Mouse (Mus musculus) adrenal gland, adult 8-10 months (tissue): Measurements from ENCODE around the gene Sbno2. TPM values are rescaled to one million over a fixed set of nuclear protein-coding genes. Genes with fewer than 3 reads are reported as not detected.

Experiments used
- DNase-seq: peaks from one replicate; pipeline ENCODE4 v3.0.0; 2022
- total RNA-seq, 4 experiments: library from RNA; stranded (reverse); gene quantifications; 2 replicates each; pipeline ENCODE4 v1.2.4; 2022

Sbno2 gene
- total RNA-seq, 4 experiments from 2014 or later: 27.4 to 54.8 (median 45.1) TPM

DNA sequence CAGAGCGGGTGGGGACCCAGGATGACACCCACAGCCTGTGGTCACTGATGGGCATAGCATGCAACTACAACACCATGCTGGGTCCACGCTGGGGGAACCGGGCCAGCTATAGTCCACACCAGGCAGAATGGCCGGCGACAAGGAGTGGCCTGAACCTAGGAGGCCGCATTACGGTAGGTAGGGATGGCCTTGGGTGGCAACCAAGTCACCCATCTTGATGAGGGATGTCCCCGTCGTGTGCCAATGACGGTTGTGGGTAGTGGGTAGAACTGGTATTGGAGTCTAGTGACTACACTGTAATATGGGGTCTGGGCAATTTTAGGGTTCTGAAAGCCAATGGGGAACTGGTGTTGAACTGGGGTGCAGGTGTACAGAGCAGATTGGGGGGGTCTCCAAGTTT lies 88.4 kb downstream of the Sbno2 start:
- DNase-seq: no peak

DNA sequence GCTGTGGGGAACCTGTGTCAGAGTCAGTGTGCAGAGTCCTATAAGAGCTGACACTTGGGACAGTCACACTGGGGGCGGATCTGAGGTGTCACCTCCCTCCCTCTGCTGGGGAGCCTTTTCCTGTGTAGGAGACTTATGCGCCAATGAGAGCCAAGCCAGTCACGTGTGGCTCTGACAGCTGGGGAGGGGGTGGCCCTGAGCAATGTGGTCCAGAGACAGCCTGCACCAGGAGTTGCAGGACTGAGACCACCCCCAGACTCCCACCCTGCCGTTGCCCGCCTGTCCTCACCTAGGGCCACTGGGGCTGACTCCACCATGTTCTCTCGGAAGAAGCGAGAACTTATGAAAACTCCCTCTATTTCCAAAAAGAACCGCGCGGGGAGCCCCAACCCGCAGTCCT lies 88.9 kb downstream of the Sbno2 start, which contains the start of gene Arhgap45:
Gene Arhgap45 (plus strand): TSS at position 143 of the 400 bp plus-strand sequence.
- DNase-seq: no peak

DNA sequence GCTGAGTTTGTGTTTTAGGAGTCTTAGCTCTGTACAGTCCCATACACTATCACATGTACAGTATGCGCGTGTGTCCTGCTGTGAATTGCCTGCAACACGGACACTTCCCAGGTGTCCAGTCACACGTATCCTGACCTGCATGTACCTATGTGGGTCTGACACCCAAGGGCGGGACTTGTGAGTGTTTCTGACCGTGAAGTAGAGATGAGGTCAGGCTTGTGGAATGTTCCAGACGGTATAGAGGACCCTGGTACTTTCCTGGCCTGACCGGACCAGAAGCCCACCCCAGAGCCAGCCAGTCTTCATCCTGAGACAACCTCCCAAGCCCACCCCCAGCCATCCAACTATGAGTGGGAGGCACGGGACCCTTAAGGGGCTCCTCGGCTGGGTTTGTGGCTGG lies 89.8 kb downstream of the Sbno2 start:
- DNase-seq: no peak

DNA sequence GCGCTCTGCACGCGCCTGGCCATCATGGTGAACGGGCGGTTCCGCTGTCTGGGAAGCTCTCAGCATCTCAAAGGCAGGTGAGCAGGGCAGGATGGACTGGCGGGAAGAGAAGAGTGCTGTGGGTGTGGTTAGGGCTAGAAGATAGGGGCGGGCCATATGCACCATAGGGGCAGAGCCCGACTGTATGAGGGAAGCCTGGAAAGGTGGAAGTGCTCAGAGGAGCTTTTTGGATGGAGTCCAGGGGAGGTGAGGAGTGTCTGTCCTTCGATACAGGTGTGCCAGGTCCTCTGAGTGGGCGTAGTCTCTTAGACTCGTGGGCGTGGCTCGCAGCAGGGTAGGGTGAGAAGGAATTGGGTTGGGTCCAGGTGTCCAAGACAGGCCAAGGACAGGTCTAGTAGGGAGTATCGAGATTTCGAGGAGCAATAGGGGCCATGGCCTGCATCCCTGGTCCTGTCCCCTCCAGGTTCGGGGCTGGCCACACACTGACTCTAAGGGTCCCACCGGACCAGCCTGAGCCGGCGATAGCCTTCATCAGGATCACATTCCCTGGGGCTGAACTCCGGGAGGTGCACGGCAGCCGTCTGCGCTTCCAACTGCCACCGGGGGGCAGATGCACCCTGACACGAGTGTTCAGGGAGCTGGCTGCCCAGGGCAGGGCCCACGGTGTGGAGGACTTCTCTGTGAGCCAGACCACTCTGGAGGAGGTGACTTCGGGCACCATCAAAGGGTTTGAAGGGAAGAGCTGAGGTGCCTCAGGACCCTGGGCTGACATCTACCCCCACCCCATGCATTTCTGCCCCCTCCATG lies 90.7 kb downstream of the Sbno2 start:
- no peak for DNase-seq

DNA sequence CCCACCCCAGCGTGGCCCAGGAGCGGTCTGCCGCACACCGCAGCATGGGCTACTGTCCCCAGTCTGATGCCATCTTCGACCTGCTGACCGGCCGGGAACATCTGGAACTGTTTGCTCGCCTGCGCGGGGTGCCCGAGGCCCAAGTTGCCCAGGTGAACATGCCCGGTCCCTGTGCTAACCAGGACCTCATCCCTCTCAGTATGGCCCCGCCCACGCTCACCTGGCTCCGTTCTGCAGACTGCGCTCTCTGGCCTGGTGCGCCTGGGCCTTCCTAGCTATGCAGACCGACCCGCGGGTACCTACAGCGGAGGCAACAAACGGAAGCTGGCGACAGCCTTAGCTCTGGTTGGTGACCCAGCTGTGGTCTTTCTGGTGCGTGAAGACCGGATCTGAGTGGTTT lies 91.8 kb downstream of the Sbno2 start:
- DNase-seq: no peak

DNA sequence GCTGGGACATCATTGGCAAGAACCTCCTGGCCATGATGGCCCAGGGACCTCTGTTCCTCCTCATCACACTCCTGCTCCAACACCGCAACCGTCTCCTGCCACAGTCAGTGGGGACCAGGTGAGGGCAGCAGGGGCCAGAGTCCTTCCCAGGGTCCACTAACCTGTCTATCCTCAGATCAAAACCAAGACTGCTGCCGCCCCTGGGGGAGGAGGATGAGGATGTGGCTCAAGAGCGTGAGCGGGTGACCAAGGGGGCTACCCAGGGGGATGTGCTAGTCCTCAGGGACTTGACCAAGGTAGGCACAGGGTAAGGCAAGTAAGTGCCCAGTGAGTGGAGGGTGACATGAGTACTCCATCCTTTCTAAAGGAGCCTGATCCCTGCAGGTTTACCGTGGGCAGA lies 93.6 kb downstream of the Sbno2 start:
- no peak for DNase-seq

Other genes starting within 250 kb of the Sbno2 start
- under 1 TPM in 1 of 4 experiments, not detected in 3; 0.35 TPM for gene Prtn3, start 231.1 kb downstream of the Sbno2 start, total RNA-seq
- 1 to 10 TPM; 1.7 to 4.3 (median 3.0) TPM for gene Plppr3, start 230.9 kb downstream of the Sbno2 start, total RNA-seq
- gene Elane, start 219.3 kb downstream of the Sbno2 start, total RNA-seq: not detected
- 1,000 to 10,000 TPM in 2 of 4 experiments, 100 to 1,000 TPM in 2; 123 to 1,857 (median 821) TPM for gene Cfd, start 214.7 kb downstream of the Sbno2 start, total RNA-seq
- 10 to 100 TPM; 50.9 to 60.7 (median 57.8) TPM for gene Med16, start 196.6 kb downstream of the Sbno2 start, total RNA-seq
- gene Gm26602, start 194.7 kb downstream of the Sbno2 start, total RNA-seq: not detected
- gene Kiss1r, start 188.6 kb downstream of the Sbno2 start, total RNA-seq: 1 to 10 TPM; 1.1 to 5.6 (median 4.0) TPM
- 100 to 1,000 TPM in 3 of 4 experiments, 10 to 100 TPM in 1; 99.4 to 132 (median 112) TPM for gene R3hdm4, start 184.4 kb downstream of the Sbno2 start, total RNA-seq
- gene Arid3a, start 178.5 kb downstream of the Sbno2 start, total RNA-seq: 1 to 10 TPM; 5.3 to 9.8 (median 7.5) TPM
- 10 to 100 TPM; 31.7 to 43.0 (median 36.6) TPM for gene Wdr18, start 145.4 kb downstream of the Sbno2 start, total RNA-seq
- 1 to 10 TPM in 1 of 4 experiments, under 1 TPM in 1, not detected in 2; 0.83 to 1.4 TPM for gene Grin3b, start 134.9 kb downstream of the Sbno2 start, total RNA-seq
- 100 to 1,000 TPM; 132 to 155 (median 141) TPM for gene Tmem259, start 121.2 kb downstream of the Sbno2 start, total RNA-seq
- gene Cnn2, start 117.0 kb downstream of the Sbno2 start, total RNA-seq: 10 to 100 TPM; 23.9 to 36.3 (median 30.0) TPM
- gene Abca7, start 109.1 kb downstream of the Sbno2 start, total RNA-seq: 10 to 100 TPM; 21.6 to 35.5 (median 27.8) TPM
- 10 to 100 TPM in 2 of 4 experiments, 1 to 10 TPM in 2; 6.4 to 10.6 (median 8.5) TPM for gene Arhgap45, start 88.9 kb downstream of the Sbno2 start, total RNA-seq
- 100 to 1,000 TPM in 1 of 4 experiments, 10 to 100 TPM in 3; 79.1 to 104 (median 94.4) TPM for gene Polr2e, start 65.8 kb downstream of the Sbno2 start, total RNA-seq
- 100 to 1,000 TPM; 697 to 776 (median 769) TPM for gene Gpx4, start 58.4 kb downstream of the Sbno2 start, total RNA-seq
- 100 to 1,000 TPM; 127 to 146 (median 143) TPM for gene Stk11, start 10.2 kb upstream of the Sbno2 start, total RNA-seq
- gene Atp5d, start 33.1 kb upstream of the Sbno2 start, total RNA-seq: 100 to 1,000 TPM; 380 to 452 (median 425) TPM
- gene Cbarp, start 35.3 kb upstream of the Sbno2 start, total RNA-seq: 10 to 100 TPM; 58.4 to 92.4 (median 81.9) TPM
- 100 to 1,000 TPM in 1 of 4 experiments, 10 to 100 TPM in 3; 56.4 to 145 (median 90.1) TPM for gene Midn, start 42.7 kb upstream of the Sbno2 start, total RNA-seq
- gene Cirbp, start 60.4 kb upstream of the Sbno2 start, total RNA-seq: 100 to 1,000 TPM in 3 of 4 experiments, 10 to 100 TPM in 1; 44.2 to 234 (median 162) TPM
- gene 1600002K03Rik, start 67.4 kb upstream of the Sbno2 start, total RNA-seq: 10 to 100 TPM; 18.1 to 22.1 (median 21.7) TPM
- gene Efna2, start 73.9 kb upstream of the Sbno2 start, total RNA-seq: 1 to 10 TPM; 2.4 to 5.2 (median 3.3) TPM
- 10 to 100 TPM; 26.5 to 41.6 (median 32.9) TPM for gene Mum1, start 120.9 kb upstream of the Sbno2 start, total RNA-seq
- gene Ndufs7, start 143.6 kb upstream of the Sbno2 start, total RNA-seq: 100 to 1,000 TPM; 192 to 257 (median 232) TPM
- gene Gamt, start 155.4 kb upstream of the Sbno2 start, total RNA-seq: 100 to 1,000 TPM; 238 to 291 (median 243) TPM
- 100 to 1,000 TPM in 2 of 4 experiments, 10 to 100 TPM in 2; 72.3 to 125 (median 90.3) TPM for gene Dazap1, start 155.9 kb upstream of the Sbno2 start, total RNA-seq
- 1,000 to 10,000 TPM; 1,106 to 1,181 (median 1,155) TPM for gene Rps15, start 186.9 kb upstream of the Sbno2 start, total RNA-seq
- 1 to 10 TPM; 1.5 to 6.8 (median 4.3) TPM for gene Apc2, start 190.4 kb upstream of the Sbno2 start, total RNA-seq
- gene 2310011J03Rik, start 215.0 kb upstream of the Sbno2 start, total RNA-seq: 10 to 100 TPM; 34.7 to 40.0 (median 35.4) TPM
- 1 to 10 TPM; 3.5 to 8.2 (median 5.8) TPM for gene Pcsk4, start 223.9 kb upstream of the Sbno2 start, total RNA-seq
- 1 to 10 TPM; 5.1 to 6.6 (median 5.9) TPM for gene Reep6, start 224.4 kb upstream of the Sbno2 start, total RNA-seq
- 10 to 100 TPM in 2 of 4 experiments, 1 to 10 TPM in 2; 9.2 to 11.1 (median 10.3) TPM for gene Adamtsl5, start 242.8 kb upstream of the Sbno2 start, total RNA-seq